Mouse (Mus musculus) lung, embryonic 16.5 days (tissue): ENCODE measurements around the gene Arid3a. TPM values are rescaled to one million over a fixed set of nuclear protein-coding genes. Genes with fewer than 3 reads are reported as not detected.

ENCODE experiments used
- ATAC-seq: fragments of 200-750 bp; cut with Nextera tagmentation; 2 replicates; pipeline ENCODE4 v1.8.0; 2017; ENCODE audit warnings: low read depth, mild to moderate bottlenecking, moderate library complexity
- H3K27ac ChIP-seq: fragments of 300-500 bp; sonication (generic); 2 replicates; pipeline ENCODE4 v1.5.1; 2014; ENCODE audit warnings: mild to moderate bottlenecking, control low read depth, low read length
- H3K27me3 ChIP-seq: fragments of 300-500 bp; sonication (generic); 2 replicates; pipeline ENCODE4 v1.6.1; 2014; ENCODE audit warnings: low read depth, low read length, mixed read lengths; ENCODE audit not compliant: control insufficient read depth, insufficient read depth
- H3K36me3 ChIP-seq: fragments of 300-500 bp; sonication (generic); 2 replicates; pipeline ENCODE4 v1.6.1; 2014; ENCODE audit warnings: low read length; ENCODE audit not compliant: control insufficient read depth, insufficient read depth
- H3K4me1 ChIP-seq: fragments of 300-500 bp; sonication (generic); replicated peaks from 2 replicates; pipeline ENCODE4 v1.6.1; 2014; ENCODE audit warnings: low read length, mixed read lengths; ENCODE audit not compliant: control insufficient read depth, insufficient read depth
- H3K4me2 ChIP-seq: fragments of 300-500 bp; sonication (generic); 2 replicates; pipeline ENCODE4 v1.6.1; 2014; ENCODE audit warnings: low read depth, low read length, control low read depth
- H3K4me3 ChIP-seq: fragments of 300-500 bp; sonication (generic); 2 replicates; pipeline ENCODE4 v1.5.1; 2014; ENCODE audit warnings: mild to moderate bottlenecking, low read length, control low read depth
- H3K9ac ChIP-seq: fragments of 300-500 bp; sonication (generic); 2 replicates; pipeline ENCODE4 v1.6.1; 2014; ENCODE audit warnings: low read length, control low read depth
- H3K9me3 ChIP-seq: fragments of 300-500 bp; sonication (generic); 2 replicates; pipeline ENCODE4 v1.6.1; 2016; ENCODE audit warnings: low read length; ENCODE audit not compliant: control insufficient read depth
- WGBS: fragments of 180-500 bp; shearing (Covaris S2); extraction: QIAGEN DNeasy Blood & Tissue Kit; methylation state at CpG from one replicate; pipeline ENCODE4 v1.1.7; 2014; 5-methylcytosine and 5-hydroxymethylcytosine counted together
- polyA plus RNA-seq: library from polyadenylated mRNA; unstranded; fragments of >200 nt; fragmentation: Nextera tagmentation; extraction: Ambion mirVana; gene quantifications from 2 replicates; pipeline ENCODE4 v1.2.1, GENCODE M21; 2015

Gene Arid3a
- polyA plus RNA-seq, 1 experiment from 2014 or later = 4.8 TPM

- Histone ChIP-seq H3K36me3 (peaks cover 45% of the 10 kb centered on the region), H3K9ac (no peak overlapping the region), H3K4me2 (no peak overlapping the region; the same call in 1 of the 2 replicates), H3K9me3 (peaks cover 4% of the 10 kb centered on the region), H3K4me1 (peaks cover 37% of the 10 kb centered on the region), H3K27me3 (no peaks in the 10 kb centered on the region), H3K27ac (no peak overlapping the region), H3K4me3 (no peak overlapping the region)
- no peak for ATAC-seq
- 89% methylated on average over 6 of the region's 6 CpGs for WGBS
Measured at GRCm38 (mm10) chr10:79991548-79991947, 64.7 kb downstream of the Arid3a start.

DNA sequence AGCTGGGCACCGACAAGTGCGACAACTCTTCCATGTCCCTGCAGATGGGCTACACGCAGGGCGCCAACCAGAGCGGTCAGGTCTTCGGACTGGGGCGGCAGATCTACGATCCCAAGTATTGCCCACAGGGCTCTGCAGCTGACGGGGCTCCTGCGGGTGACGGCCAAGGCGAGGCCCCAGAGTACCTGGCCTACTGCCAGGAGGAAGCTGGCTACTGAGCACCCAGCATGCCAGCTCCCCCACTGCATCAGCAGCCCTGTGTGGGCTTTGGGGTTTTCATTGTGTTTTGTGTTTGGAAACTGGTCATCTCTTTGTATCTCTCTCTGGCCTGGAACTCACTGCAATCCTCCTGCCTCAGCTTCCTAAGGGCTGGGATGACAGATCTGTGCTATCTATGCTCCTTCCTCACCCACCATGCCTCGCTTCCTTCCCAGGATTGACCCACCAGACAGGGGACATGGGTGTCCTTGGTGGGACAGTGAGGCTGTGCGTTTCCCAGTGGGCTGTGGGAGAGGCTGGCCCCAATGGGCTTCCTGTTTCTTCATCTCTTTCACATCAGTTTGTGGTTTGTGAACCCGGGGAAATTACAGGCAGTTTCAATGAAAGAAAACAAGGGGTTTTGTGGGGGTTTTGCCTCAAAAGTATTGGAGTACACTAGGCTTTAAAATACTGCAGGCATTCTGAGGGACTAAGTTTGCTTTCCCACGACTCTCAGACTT is 67.7 kb downstream of the Arid3a start:
- Histone ChIP-seq H3K9me3 (peaks cover 4% of the 10 kb centered on the region), H3K27me3 (no peaks in the 10 kb centered on the region), H3K4me2 (no peak overlapping the region), H3K4me1 (peaks cover 26% of the 10 kb centered on the region), H3K27ac (no peak overlapping the region), H3K36me3 (peaks cover 45% of the 10 kb centered on the region), H3K4me3 (no peak overlapping the region), H3K9ac (no peak overlapping the region)
- ATAC-seq = no peak
- WGBS = 77% methylated on average over 16 of the region's 16 CpGs

DNA sequence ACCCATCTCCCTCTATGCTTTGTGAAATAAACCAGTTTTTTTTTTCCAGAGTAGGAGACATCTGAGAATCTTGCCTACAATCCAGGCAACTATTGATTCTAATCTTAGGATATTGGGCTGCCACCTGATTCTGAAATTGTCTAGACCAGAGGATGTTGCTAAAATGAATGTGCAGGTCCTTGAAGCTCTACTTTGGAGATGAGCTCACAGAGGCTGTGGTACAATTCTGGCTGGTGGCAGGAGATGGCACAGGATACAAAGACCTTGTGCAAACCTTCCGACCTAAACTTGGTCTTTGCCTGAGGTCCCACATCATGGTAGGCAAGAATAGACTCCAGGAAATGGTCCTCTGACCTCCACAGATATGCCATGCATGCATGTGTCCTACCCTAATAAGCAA is 68.8 kb downstream of the Arid3a start:
- Histone ChIP-seq H3K36me3 (peaks cover 45% of the 10 kb centered on the region), H3K4me2 (no peak overlapping the region), H3K4me3 (no peak overlapping the region), H3K27me3 (no peaks in the 10 kb centered on the region), H3K9me3 (peaks cover 4% of the 10 kb centered on the region), H3K4me1 (peaks cover 21% of the 10 kb centered on the region), H3K9ac (no peak overlapping the region), H3K27ac (peak overlapping the region; percentile 2; the same call in 1 of the 2 replicates)
- 63% methylated on average over 1 of the region's 1 CpGs for WGBS
- ATAC-seq = no peak

DNA sequence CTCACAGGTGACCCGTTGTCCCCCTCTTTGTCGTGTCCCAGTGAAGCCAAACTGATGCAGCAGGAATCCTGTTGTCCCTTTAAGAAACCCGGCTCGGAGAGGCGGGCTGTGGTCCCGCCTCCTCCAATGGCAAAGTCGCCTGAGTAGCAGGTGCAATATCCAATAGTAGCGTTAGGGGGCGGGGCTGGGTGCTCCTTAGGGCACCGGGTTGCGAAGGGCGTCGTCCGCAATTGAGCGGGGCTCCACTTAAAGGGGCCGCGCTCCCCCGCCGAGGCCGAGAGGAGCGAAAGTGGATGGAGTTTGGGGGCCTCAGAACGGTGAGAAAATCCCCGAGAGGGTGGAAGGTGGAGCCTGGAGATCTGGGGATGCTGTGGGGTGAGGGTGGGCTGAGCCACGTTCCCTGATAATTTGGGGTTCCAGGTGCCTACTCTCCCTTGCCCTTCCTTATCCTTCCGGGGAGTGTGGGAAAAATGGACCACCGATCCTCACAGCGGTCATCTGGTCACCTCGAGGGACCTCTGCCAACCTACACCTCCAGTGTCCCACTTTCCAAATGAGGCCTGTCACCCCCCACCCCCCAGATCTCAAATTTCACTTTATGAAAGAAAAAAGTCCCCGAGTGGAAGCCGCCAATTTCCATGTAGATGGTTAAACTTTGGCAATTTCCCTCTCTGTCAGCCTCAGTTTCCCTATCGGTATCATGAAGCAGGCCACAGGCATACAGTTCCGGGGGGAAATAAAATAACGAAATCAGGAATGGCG is 69.6 kb downstream of the Arid3a start, which contains the start of gene Abca7:
Abca7 (plus strand) TSS at position 223 of the 762 bp plus-strand sequence.
- no peaks in the 10 kb centered on the region for H3K27me3 ChIP-seq
- ATAC-seq = peak; percentile 88
- H3K9me3 ChIP-seq = peaks cover 3% of the 10 kb centered on the region
- H3K27ac ChIP-seq = peak within 1 kb of the TSS; percentile 32
- peak within 1 kb of the TSS; percentile 57 for H3K4me3 ChIP-seq
- WGBS = under 1% methylated on average over 34 of the region's 34 CpGs
- peaks cover 14% of the 10 kb centered on the region for H3K4me1 ChIP-seq
- H3K36me3 ChIP-seq = peaks cover 38% of the 10 kb centered on the region
- H3K9ac ChIP-seq = peak within 1 kb of the TSS; percentile 62
- peak within 1 kb of the TSS; percentile 83 for H3K4me2 ChIP-seq

DNA sequence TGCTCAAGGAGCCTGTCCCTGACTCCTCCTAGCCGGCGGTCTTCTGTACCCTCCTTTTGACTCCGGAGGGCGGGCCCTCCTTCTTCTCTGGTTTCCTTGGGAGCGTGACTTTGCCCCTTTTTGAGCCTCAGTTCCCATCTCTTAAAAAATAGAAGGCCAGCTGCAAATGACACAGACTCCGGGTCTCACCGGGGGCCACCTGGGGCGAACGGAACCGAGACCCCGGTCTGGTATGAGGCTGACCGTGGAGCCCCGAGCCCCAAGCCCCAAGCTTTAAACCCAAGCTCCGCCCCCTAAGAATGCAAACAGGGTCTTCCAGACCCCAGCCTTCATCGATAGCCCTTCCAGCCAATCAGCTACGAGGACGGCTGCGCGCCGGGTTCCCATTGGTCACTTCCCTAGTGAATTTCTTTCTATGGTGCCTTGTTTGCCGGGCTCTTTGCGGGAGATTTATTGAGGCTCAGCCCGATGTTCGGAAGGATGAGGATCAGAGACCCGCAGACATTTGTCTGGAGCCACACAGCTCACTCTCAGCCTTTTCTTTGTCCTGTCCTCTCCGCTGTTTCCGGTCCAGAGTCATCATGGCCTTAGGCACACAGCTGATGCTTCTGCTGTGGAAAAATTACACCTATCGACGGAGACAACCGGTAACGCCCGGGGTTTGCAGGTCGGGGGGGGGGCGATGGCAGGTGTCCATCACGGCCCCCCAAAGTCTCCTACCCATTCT is 70.4 kb downstream of the Arid3a start:
- under 1% methylated on average over 35 of the region's 35 CpGs for WGBS
- no peaks in the 10 kb centered on the region for H3K9me3 ChIP-seq
- H3K9ac ChIP-seq = peak overlapping the region; percentile 62
- H3K4me3 ChIP-seq = peak overlapping the region; percentile 57
- peaks cover 30% of the 10 kb centered on the region for H3K36me3 ChIP-seq
- H3K27ac ChIP-seq = peak overlapping the region; percentile 32
- H3K4me1 ChIP-seq = peaks cover 14% of the 10 kb centered on the region
- peak; percentile 54 for ATAC-seq
- no peaks in the 10 kb centered on the region for H3K27me3 ChIP-seq
- peak overlapping the region; percentile 83 for H3K4me2 ChIP-seq

GRCm38 (mm10) chr10:79997819-79998218 is 71.0 kb downstream of the Arid3a start:
- no peaks in the 10 kb centered on the region for H3K27me3 ChIP-seq
- 7% methylated on average over 15 of the region's 15 CpGs for WGBS
- peak overlapping the region; percentile 83 for H3K4me2 ChIP-seq
- peak overlapping the region; percentile 30; the same call in 1 of the 2 replicates for H3K27ac ChIP-seq
- ATAC-seq = peak; percentile 54
- no peaks in the 10 kb centered on the region for H3K9me3 ChIP-seq
- H3K36me3 ChIP-seq = peaks cover 24% of the 10 kb centered on the region
- H3K9ac ChIP-seq = peak overlapping the region; percentile 62
- H3K4me3 ChIP-seq = peak overlapping the region; percentile 57
- peaks cover 14% of the 10 kb centered on the region for H3K4me1 ChIP-seq

DNA sequence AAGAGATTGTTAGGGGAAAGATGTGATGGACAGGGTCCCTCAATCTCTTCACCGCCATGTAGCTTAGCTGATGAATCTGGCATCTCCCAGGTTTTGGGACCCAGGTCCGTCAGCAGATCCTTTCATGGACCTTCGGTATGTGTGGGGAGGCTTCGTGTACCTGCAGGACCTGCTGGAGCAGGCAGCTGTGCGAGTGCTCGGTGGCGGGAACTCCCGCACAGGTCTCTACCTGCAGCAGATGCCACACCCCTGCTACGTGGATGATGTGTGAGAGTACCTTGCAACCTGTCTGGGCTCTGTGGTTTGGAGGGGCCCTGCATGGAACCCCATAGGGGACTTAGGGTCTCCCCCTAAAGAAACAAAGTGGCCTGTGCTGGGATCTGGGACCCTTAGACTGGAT is 75.1 kb downstream of the Arid3a start:
- 75% methylated on average over 9 of the region's 9 CpGs for WGBS
- Histone ChIP-seq H3K27me3 (no peaks in the 10 kb centered on the region), H3K27ac (no peak overlapping the region), H3K4me1 (peaks cover 21% of the 10 kb centered on the region), H3K4me2 (no peak overlapping the region), H3K9me3 (no peaks in the 10 kb centered on the region), H3K4me3 (no peak overlapping the region), H3K9ac (no peak overlapping the region), H3K36me3 (no peaks in the 10 kb centered on the region)
- no peak for ATAC-seq

DNA sequence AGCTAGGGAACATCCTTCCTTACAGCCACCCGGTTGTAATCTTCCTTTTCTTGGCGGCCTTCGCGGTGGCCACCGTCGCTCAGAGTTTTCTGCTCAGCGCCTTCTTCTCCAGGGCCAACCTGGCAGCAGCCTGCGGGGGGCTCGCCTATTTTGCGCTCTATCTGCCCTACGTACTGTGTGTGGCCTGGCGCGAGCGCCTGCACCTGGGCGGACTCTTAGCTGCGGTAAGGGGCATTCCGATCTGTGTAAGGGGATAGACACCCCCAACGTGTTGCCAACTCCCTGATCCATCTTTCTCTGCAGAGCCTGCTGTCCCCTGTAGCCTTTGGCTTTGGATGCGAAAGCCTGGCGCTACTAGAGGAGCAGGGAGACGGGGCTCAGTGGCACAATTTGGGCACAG is 76.0 kb downstream of the Arid3a start:
- 40% methylated on average over 21 of the region's 21 CpGs for WGBS
- H3K27ac ChIP-seq = no peak overlapping the region
- no peaks in the 10 kb centered on the region for H3K9me3 ChIP-seq
- H3K4me2 ChIP-seq = no peak overlapping the region
- no peak overlapping the region for H3K4me3 ChIP-seq
- no peak for ATAC-seq
- no peaks in the 10 kb centered on the region for H3K36me3 ChIP-seq
- H3K9ac ChIP-seq = peak overlapping the region; percentile 14
- peaks cover 16% of the 10 kb centered on the region for H3K4me1 ChIP-seq
- no peaks in the 10 kb centered on the region for H3K27me3 ChIP-seq
